Mouse (Mus musculus): ENCODE results near the gene Gm17359.

DNA sequence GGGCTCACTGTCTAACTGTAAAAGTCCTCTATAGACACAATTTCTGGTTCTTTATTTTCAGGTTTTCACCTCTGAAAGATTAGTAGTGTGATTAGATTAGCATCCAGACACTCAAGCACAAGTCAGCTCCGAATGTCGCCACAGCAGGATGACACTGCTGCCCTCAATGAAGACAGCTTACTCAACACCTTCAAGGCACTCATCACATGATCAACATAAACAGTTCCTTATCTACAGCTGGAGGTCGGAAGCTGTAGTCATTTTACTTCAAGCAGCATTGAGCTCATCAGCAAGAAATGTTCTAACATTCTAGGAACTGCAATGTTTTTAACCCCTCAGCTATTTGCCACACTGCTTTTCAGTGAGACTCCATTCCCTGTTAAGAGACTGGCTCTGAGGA is 155.2 kb downstream of the Gm17359 start:
- TF ChIP-seq CTCF (IDR thresholded peaks at IDR 0.05; ENCODE audit: low read depth) (no peak), EP300 (IDR thresholded peaks at IDR 0.05; ENCODE audit: low read depth) (no peak)

Measured in liver, embryonic 14.5 days (tissue).